Mouse (Mus musculus) ovary, adult 18-20 months (tissue): ENCODE measurements around the gene Zfp281.

Source experiments
- DNase-seq: peaks from one replicate; pipeline ENCODE4 v3.0.0; 2022; ENCODE audit warnings: low spot score, mixed read lengths

The Zfp281 gene

DNA sequence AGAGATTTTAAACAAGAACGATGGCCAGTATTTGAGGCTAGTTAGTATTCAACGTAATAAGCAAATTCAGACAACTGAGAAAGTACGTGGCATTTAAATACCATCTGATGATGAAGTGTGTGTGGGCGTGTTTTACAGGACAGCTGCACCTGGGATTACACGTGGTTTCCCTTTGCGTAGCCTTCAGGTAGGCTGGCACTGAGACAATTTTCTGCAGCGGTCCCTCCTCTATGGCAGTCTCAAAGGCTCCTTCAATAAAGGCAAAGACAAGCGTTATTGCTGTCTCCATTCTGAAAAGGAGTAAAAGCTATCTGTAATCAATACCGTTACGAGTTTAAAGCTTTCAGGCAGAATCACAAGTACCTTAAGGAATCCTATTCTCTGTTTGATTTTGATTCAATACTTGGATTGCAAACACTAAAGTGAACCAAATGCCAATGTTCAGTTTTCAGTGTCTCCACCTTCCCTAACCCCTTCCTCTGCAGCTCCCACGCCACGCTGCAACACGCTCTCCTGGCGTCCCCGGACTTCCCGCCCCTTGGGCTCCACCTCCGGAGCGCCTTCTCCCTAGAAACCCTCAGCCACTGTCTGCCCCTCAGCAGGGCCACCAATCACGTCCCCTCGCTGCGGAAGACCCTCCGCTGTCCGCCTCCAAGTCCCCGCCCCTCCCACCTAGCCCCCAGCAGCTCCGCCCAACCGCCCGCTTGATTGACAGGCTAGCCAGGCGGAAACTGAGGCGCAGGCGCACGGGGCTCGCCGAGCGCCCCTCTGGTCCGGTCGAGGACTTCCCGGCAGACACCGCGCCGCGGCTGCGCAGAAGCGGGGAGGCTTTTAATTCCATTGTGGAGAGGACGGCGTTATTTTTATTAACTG is at the start of gene Zfp281:
Gene Zfp281 (plus strand): TSS at position 756 of the 873 bp plus-strand sequence.
- DNase-seq, result peak; percentile 96

DNA sequence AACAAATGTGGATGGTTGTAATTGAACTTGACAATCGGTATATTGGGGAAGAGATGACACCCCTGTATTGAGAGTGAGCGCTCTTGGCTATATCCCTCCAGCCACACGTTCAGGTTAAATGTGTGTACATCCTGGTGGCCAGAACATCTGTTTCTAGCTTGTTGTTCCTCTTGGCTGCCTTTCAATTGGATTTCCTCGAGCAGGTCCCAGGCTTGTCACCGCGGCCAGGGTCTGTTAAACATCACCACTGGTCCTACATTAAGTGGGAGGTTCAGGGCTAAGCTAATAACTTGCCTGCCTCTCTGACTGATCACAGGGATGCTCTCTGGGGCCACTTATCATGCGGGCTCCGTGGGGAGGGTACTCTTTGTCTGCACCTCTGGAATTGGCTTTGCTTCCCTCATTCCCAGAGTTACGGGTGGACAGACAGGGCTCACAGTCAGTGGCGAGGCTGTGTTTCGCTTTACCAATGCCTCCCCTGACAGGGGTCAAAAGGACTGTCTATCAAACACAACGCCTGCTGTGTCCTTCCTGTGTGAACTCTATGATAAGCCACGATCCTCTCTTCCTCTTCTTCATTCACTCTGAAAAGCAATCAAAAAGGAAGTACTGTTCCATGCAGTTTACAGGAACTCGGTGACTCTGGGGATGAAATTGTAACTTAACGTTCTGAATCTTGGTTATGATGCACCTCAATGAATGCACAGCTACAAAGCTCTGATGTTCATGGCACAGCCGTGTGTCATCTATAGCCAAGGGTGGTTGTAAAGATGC is 46.6 kb upstream of the Zfp281 start:
- DNase-seq, result no peak

DNA sequence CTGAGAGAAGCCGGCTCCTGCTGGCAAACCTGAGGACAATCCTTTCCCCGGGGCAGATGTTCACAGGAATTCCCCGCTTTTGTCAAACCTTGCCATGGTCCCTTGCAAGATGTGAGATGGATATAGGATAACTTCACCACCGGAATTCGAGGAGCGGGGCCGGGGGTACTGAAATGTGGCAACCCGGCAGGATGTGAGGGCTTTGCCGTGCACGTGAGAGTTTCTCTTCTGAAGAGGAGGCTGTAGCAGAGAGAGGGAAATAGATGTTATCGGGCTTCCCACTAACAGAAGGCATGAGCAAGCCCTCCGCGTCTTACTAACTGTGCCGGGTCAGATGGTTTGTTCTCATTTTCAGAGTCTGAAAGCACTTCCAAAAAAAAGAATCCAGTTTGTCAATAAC is 45.3 kb upstream of the Zfp281 start:
- no peak for DNase-seq

DNA sequence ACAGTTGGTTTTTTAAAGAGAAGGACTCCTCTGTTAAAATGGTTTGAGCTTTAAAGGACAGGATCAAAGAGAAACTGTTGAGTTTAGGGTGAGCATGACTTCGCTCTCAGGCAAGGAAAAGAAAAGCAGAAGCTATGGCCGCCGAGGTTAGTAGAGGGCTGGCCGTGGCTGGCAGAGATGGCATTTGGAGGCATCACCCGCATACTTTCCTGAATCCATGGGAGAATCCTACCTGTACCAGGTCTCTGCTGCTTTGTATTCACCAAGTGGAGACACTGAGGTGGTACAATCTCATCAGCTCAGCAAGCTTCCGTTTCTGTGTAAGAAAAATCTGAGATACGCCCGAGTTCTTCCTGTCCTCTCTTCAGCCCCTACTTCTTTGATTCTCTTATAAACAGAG is 44.4 kb upstream of the Zfp281 start:
- no peak for DNase-seq

DNA sequence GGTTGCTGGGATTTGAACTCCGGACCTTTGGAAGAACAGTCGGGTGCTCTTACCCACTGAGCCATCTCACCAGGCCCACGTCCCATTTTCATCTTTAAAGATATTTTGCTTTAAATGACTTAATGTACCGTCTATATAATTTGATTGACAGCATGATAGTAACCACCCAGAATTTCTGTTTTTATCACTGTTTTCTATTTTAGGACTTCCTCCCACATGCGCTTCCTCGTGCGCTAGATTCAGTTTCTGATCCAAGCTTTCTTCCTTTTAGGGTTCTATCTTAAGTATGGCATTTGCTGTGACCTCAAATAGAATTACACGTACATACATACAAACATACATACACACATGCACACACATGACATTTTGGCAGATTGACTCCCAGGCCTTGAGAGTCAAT is 42.9 kb upstream of the Zfp281 start:
- no peak for DNase-seq

DNA sequence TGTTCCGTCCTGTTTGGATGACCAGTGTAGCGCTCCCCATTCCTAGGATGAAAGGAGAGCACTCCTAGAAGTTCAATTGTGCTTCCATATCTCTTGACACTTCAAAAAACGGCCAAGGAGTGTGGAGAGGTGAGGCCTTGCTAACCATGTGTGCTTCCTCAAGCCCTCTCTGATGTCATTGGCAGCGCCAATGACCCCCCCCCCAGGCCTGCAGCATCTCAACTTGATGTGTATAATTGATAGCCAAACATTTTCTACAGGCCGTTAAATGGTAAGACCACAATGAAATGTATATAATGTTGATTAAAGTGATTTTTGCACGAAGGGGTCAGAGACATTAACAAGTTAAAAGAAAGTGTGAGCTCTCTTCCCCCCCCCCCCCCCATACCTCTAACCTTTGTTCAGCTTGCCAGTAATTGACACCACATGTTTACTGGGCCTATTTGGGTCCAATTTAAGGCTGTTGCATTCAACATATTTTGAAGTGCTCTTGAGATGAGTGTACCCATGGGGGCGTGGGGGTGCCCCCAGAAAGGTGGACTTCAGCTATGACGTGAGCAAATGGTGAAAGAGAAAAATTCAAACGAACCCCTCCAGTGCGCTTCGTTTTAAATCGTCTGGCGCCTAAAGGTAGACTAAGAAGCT is 36.8 kb upstream of the Zfp281 start:
- DNase-seq, result no peak

DNA sequence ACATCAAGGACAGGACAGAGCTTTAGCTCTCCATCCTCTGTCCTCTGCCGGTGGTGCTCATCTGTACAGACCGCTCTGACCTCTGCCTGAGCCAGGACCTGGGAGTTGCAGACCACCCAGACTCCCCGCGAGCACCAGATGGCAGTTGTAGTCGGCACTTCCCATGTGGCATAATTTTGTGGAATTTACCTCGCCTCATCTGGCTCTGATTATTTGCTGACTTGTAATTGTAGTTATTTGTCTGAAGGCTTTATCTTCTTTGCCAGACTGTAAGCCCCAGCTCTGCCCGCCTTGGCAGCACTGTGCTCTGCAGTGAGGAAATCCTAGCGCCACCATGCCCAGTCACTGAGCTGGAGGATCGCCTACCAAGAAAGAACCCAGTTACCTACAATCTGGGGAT is 35.8 kb upstream of the Zfp281 start:
- no peak for DNase-seq

DNA sequence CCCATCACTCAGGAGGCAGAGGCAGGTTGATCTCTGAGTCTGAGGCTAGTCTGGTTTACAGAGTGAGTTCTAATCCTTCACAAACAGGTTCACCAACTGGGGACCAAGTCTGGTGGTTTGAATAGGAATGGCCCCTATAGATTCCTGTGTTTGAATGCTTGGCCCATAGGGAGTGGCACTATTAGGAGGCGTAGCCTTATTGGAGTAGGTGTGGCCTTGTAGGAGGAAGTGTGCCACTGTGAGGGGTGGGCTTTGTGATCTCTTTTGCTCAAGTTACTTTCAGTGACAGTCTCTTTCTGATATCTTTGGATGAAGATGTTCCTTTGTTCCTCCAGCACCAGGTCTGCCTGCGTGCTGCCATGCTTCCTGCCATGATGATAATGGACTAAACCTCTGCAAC is 32.0 kb upstream of the Zfp281 start:
- no peak for DNase-seq

DNA sequence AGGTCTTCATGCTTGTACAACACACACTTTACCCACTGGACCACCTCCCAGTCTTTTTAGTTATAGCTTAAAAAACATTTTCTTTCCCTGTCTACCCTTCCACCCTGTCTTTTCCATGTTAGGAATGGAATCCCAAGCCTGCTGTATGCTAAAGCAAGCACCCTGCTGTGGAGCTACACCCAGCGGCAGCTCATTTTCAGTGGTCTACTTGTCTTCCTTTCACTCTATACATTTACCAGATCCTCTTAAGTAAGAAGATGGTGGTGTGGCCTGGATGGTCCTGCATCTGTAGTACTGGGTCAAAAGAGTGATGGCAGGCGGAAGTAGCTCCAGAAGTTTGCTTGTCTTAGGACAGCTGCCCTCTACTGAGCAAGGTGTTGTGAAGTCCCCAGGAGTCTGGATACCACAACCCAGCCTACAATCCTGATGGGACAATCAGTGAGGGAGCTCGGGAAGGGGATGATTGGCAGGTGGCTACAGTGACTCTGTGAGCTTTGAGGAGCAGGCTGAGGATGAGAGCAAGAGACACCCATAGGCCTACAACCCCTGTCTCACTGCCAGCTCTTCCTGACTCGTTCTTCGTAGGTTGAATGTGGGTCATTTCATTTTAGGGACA is 30.4 kb upstream of the Zfp281 start:
- DNase-seq, result no peak

DNA sequence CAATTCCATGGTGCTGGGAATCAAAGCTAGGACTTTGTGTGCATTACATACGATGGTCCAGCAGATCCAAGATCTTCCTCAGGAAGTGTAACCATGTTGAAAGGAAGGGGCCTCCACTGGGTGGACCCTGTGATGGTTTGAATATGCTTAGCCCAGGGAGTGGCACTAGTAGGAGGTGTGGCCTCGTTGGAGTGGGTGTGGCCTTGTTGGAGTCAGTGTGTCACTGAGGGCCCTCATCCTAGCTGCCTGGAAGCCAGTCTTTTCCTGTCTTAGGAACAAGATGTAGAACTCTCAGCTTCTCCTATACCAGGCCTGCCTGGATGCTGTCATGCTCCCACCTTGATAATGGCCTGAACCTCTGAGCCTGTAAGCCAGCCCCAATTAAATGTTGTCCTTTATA is 27.9 kb upstream of the Zfp281 start:
- DNase-seq, result no peak

DNA sequence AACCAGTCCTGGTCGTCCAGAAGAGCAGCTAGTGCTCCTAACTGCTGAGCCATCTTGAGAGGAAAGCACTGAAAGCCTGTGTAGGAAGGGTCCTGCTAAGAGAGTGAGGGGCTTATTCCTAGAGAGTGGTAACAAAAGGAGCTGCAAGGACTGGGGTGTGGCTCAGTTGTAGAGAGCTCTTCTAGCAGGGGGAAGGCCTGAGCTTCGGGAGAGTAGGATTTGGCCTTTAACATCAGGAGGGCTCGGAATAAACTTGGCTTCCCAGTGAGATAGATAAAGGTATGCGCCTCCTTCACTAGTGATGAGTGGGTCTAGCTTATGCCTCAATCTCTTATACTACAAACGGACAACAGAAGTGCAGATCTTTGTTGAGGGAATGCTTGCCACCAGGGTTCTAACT is 26.4 kb upstream of the Zfp281 start:
- no peak for DNase-seq

DNA sequence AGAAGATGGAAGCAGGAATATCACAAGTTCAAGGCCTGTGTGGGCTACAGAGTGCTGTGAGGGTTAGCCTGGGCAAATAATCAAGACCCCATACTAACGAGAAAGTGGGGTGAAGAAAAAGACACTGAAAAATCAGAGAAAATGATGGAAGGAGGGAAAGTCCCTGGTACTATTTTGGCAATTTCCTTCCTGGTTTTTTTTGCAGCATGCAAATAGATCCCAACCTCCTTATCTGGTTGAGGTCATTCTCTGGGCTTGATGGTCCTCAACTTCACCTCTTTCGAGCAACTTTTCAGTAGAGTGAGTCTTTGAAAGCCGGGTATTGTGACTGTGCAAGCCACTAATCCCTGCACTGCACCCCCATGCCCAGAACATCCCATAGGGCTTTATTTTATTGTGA is 24.6 kb upstream of the Zfp281 start:
- DNase-seq, result no peak

DNA sequence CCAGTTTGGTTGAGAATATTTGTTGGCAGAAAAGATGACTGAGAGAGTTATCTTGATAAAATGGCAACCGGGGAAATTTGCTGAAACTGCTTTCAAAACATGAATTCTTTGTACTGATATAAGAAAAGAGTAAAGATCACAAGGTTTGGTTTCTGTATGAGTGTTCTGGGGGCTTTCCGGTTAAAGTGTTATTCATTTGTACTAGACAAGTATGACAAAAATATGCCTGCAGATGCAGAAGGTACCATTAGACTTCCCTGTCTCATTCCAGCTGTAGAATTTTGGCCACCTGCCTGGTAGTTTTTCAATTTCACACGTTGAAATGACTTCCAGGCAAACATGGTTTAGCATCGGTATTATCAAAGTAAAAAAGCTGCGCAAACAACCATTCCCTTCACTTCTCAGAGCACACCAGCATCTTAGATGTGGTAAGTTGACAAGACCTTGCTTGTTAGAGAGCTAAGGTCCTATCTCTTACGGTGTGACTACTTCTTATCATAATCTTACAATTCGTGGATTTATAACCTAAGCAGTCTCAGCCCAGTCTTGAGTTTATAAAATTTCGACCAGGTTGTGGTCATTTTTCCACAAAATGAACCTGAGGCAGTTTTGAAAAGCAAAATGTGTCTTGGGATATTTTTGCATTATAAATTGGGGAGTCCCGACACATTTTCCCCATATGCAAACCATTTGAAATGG is 23.9 kb upstream of the Zfp281 start:
- DNase-seq, result no peak

DNA sequence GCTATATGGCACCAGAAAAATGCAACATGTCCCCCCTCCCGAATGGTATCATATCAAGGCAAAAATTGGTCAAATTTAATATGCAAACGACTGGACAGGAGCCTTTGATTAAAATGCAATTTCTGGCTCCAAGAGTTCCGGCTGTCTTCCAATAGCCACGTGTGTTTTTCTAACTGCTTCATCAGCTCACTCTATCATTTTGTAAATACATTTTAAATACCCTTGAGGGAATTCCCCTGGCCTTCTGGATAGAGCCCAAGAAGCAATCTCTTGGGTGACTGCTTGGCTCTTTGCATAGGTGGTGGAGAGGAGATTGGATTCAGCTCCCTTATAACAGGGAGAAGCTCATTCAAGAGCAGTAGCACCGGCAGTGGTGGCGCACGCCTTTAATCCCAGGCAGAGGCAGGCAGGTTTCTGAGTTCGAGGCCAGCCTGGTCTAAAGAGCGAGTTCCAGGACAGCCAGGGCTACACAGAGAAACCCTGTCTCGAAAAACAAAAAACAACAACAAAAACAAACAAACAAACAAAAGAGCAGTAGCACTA is 23.3 kb upstream of the Zfp281 start:
- DNase-seq, result no peak

DNA sequence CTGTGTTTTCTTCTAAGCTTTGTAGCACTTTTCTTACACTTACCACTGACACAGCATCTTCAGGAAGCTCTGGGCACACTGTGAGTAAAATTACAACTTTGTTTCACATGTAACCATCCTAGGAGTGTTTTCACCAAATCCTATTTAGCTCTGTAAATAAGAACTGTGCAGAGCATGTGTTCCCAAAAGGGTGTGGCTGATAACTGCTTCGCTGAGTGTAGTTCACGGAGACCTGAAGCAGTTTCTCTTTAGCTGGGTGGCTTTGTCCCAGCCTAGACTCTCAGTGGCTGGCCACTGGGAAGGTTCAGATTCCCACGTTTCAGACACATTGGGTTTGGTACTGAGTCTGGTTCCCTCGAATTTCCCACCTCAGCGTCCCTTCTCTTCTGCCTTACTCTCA is 22.4 kb upstream of the Zfp281 start:
- no peak for DNase-seq

DNA sequence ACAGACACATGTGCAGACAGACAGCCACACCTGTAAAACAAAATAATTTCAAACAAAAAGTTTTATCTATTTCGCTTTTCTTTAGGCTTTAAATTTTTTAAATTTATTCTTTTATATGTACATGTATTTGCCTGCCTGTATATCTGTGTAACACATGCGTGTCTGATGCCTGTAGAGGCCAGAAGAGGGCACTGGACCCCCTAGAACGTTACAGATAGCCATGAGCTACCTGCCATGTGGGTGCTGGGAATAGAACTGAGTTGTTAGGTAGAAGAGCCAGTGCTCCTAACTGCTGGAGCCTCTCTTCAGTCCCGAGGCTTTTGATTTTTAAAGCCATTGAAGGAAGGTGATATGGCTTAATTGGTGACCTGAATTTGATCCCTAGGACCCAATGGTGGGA is 20.5 kb upstream of the Zfp281 start:
- no peak for DNase-seq

DNA sequence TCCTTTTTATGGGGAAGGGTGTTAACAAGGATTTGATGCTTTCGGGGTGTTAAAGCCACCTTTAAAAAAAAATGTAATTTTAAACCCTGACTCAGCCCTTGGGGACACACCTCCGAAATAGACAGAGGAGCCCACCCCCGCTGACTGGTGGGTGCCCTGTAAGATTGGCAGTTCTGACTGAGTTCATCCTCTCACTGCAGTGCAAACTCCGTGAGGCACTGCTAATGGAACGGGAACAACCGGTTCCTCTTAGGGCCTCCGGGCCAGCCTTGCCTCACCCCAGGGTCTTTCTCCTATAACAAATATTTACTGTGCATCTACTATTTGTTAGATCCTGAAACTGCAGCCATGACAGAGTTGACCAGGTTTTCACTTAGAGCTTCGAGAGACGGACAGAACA is 18.9 kb upstream of the Zfp281 start:
- no peak for DNase-seq

DNA sequence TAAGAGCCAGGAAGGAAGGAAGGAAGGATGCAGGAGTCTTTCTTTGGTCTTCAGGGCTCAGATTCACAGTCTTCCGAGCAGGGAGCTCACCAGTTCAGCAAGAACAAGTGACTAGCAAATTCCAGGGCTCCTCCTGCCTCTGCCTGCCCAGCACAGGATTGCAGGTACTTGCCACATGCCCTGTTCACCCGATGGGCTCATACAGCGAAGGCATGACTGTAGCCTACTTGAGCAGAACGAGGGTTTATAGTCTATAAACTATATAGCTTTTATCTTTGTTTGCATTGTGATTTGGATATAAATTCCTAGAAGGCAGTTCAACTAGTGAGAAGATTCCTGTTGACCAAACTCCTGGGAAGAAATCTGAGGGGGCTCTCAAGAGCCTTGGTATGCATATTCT is 18.4 kb upstream of the Zfp281 start:
- DNase-seq, result no peak

DNA sequence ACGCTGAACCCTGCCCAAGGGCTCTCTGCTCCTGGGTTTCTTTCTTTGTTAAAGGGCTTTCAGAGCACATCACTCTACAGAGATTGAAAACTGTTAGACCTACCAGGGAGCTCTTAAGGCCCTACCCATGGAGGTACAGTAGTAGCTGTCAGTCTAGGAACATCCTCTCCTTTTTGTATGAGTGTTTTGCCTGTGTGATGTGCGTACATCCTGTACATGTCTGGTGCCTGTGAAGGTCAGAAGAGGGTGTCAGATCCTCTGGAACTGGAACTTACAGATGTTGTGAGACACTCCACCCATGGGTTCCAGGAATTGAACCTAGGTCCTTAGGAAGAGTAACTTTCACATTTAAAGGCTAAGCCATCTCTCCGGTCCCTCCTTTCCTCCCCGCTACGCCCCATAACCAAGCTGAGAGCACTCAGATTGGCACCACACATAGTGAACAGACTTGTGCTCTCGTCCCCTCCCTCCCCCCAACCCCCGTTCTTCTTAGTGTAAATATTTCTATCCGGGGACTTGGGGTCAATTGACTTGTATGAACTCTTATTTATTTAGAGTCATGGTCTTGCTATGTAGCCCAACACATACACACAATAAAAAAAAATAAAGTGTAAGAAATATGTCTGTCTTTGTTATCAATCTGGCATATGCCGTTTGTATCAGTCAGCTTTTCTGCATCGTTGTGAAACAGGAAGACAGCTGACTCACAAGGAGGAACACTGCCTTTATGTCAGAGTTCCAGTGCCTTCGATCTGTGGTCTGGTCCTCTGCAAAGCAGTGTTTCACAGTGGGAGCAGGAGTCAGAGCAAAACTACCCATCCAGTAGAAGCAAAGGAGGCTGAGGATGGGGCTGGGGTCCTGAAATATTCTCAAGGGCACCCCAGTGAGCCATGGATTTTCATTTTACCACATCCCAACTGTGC is 16.1 kb upstream of the Zfp281 start:
- DNase-seq, result no peak

DNA sequence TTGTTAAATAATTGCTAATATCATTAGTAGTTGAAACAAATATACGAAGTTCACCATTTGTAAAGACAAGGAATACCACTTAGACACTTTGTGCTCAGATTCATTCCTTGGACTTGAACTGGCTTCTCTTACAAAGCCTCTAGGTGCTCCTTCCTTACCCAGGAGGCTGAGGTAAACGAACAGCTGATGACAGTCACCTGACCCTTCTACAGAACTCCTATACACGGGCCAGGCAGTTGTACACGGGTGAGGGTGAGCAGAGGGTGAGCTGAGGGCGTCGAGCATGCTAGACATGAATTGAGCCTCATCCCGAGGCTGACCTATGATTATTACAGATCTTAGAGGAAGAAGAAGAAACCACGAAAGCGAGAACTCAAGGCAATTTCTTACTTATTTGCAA is 12.9 kb upstream of the Zfp281 start:
- no peak for DNase-seq
